Mouse (Mus musculus) natural killer cell, adult 2 months (primary cell): Measurements from ENCODE around the gene Ssna1.
"Not testable (repeated sequence)": the region's sequence is repeated elsewhere in the genome, so short reads cannot be mapped to it uniquely, and the experiment has no call there.

Experiments
- DNase-seq, 2 experiments: peaks; one replicate each; pipeline ENCODE4 v3.0.0; 2022; ENCODE audit warnings: low spot score in 2 of 2

The Ssna1 gene

GRCm38 (mm10) chr2:25262291-25262767, 9.9 kb downstream of the Ssna1 start, which contains the start of gene Tprn:
TSS of gene Tprn (plus strand) at chr2:25262618.
- DNase-seq: peak; percentile 93 to 94

- DNase-seq: no peak
Observed at GRCm38 (mm10) chr2:25261870-25262269, 10.4 kb downstream of the Ssna1 start.

- no peak for DNase-seq
Observed at GRCm38 (mm10) chr2:25258887-25259286, 13.4 kb downstream of the Ssna1 start.

GRCm38 (mm10) chr2:25257250-25257649, 15.0 kb downstream of the Ssna1 start:
- DNase-seq: not testable (repeated sequence)

GRCm38 (mm10) chr2:25256443-25257109, 15.7 kb downstream of the Ssna1 start:
- peak; percentile 57 to 75 for DNase-seq

- peak; percentile 86 to 88 for DNase-seq
Observed at GRCm38 (mm10) chr2:25255284-25255779, 16.9 kb downstream of the Ssna1 start, which contains the start of gene Tmem203. TSS of gene Tmem203 (plus strand) at chr2:25255439.

GRCm38 (mm10) chr2:25252331-25252730, 19.9 kb downstream of the Ssna1 start:
- DNase-seq: no peak

- no peak for DNase-seq
Observed at GRCm38 (mm10) chr2:25246183-25247072, 25.8 kb downstream of the Ssna1 start, which contains the start of gene AL732309.1. TSS of gene AL732309.1 (minus strand) at chr2:25246863.

GRCm38 (mm10) chr2:25244144-25244543, 28.1 kb downstream of the Ssna1 start:
- no peak for DNase-seq

GRCm38 (mm10) chr2:25243342-25243741, 28.9 kb downstream of the Ssna1 start:
- no peak for DNase-seq

- no peak for DNase-seq
Observed at GRCm38 (mm10) chr2:25242101-25242506, 30.1 kb downstream of the Ssna1 start, which contains the start of the genes Rnf208 and Cysrt1. TSS of gene Rnf208 (plus strand) at chr2:25242255. TSS of gene Cysrt1 (minus strand) at chr2:25242452.

- no peak for DNase-seq
Observed at GRCm38 (mm10) chr2:25241438-25241775, 30.8 kb downstream of the Ssna1 start.

GRCm38 (mm10) chr2:25240723-25241437, 31.4 kb downstream of the Ssna1 start:
- DNase-seq: peak in 1 of 2 experiments; percentile 18

GRCm38 (mm10) chr2:25240310-25240709, 31.9 kb downstream of the Ssna1 start:
- DNase-seq: no peak

- no peak for DNase-seq
Observed at GRCm38 (mm10) chr2:25239766-25240165, 32.5 kb downstream of the Ssna1 start.

- DNase-seq: no peak
Observed at GRCm38 (mm10) chr2:25238106-25238505, 34.1 kb downstream of the Ssna1 start.

- DNase-seq: no peak
Observed at GRCm38 (mm10) chr2:25237522-25237921, 34.7 kb downstream of the Ssna1 start.

- DNase-seq: no peak
Observed at GRCm38 (mm10) chr2:25236614-25237013, 35.6 kb downstream of the Ssna1 start, which contains the start of gene Rnf224. TSS of gene Rnf224 (minus strand) at chr2:25236787.

- no peak for DNase-seq
Observed at GRCm38 (mm10) chr2:25234551-25235220, 37.6 kb downstream of the Ssna1 start.

- DNase-seq: no peak
Observed at GRCm38 (mm10) chr2:25234050-25234449, 38.2 kb downstream of the Ssna1 start, which contains the start of gene Slc34a3. TSS of gene Slc34a3 (minus strand) at chr2:25234364.

GRCm38 (mm10) chr2:25233421-25233820, 38.8 kb downstream of the Ssna1 start:
- DNase-seq: no peak
